22 mouse cellular contexts compared by ENCODE assay signal in genomic region chr7:114890215-114890614, GRCm38 (mm10).
A peak's percentile ranks its signal among the peaks of the same experiment; 100 is the strongest.
DNase-seq lines count a peak whose midpoint lies in the region; ATAC-seq and TF ChIP-seq lines count a peak whose summit lies in the region.
"Had no signal": no experiment of that assay in that cellular context is flagged by ENCODE, and none has a peak within 500 bp of the region (broad histone marks: within the 10 kb centered on the region; RNA-seq: fewer than 3 reads in every experiment).

No protein-coding gene starts in this region.

- no peaks in the 10 kb centered on the region for H3K4me1 ChIP-seq in hindbrain, postnatal 0 days (ENCODE audit: insufficient read depth, low read length)
- H3K4me1 ChIP-seq in hindbrain, embryonic 11.5 days (replicated peaks; ENCODE audit: control insufficient read depth, insufficient read depth, low read length): no peaks in the 10 kb centered on the region
- H3K4me1 ChIP-seq in liver, adult 2 months (ENCODE audit: control insufficient read depth, insufficient read depth, low read length): no peaks in the 10 kb centered on the region
- no peaks in the 10 kb centered on the region; the same call in 1 of the 2 replicates for H3K4me1 ChIP-seq in liver, embryonic 11.5 days (replicated peaks; ENCODE audit: control insufficient read depth, insufficient read depth, low read length)
- H3K4me1 ChIP-seq in lung, embryonic 14.5 days (ENCODE audit: insufficient read depth): no peaks in the 10 kb centered on the region; the same call in 1 of the 2 replicates
- H3K4me1 ChIP-seq in lung, embryonic 15.5 days: no peaks in the 10 kb centered on the region
- no peaks in the 10 kb centered on the region for H3K4me1 ChIP-seq in lung, postnatal 0 days (ENCODE audit: insufficient read depth, low read depth, low read length)

- no peak for ATAC-seq in hindbrain, postnatal 0 days
- no peak for ATAC-seq in hindbrain, embryonic 11.5 days (ENCODE audit: low FRiP score)
- ATAC-seq in liver, embryonic 11.5 days (replicated peaks; ENCODE audit: low FRiP score): no peak
- peak; percentile 54; the same call in 1 of the 2 replicates for ATAC-seq in lung, embryonic 14.5 days (ENCODE audit: insufficient read depth)
- peak; percentile 39; the same call in 1 of the 2 replicates for ATAC-seq in lung, embryonic 15.5 days (ENCODE audit: borderline replicate concordance, extremely low read depth, low FRiP score, low TSS enrichment)
- ATAC-seq in lung, postnatal 0 days: no peak
- ATAC-seq: activated CD4-positive, CD25-positive, alpha-beta regulatory T cell, adult 4 months; CD4-positive, CD25-positive, alpha-beta regulatory T cell, adult 4 months; Patski had no signal

- H3K4me2 ChIP-seq in hindbrain, postnatal 0 days (ENCODE audit: low read depth, low read length): no peak overlapping the region
- H3K4me2 ChIP-seq in hindbrain, embryonic 11.5 days (replicated peaks; ENCODE audit: low read depth, low read length): no peak overlapping the region
- no peak overlapping the region for H3K4me2 ChIP-seq in liver, embryonic 11.5 days
- H3K4me2 ChIP-seq in lung, embryonic 14.5 days: no peak overlapping the region
- no peak overlapping the region for H3K4me2 ChIP-seq in lung, embryonic 15.5 days
- H3K4me2 ChIP-seq in lung, postnatal 0 days (replicated peaks; ENCODE audit: low read depth, low read length): no peak overlapping the region

- no peak overlapping the region for H3K27ac ChIP-seq in hindbrain, postnatal 0 days
- H3K27ac ChIP-seq in hindbrain, embryonic 11.5 days (ENCODE audit: low read depth, low read length): no peak overlapping the region
- H3K27ac ChIP-seq in liver, adult 2 months (replicated peaks; ENCODE audit: insufficient read depth, low read depth, low read length): no peak overlapping the region
- no peak overlapping the region for H3K27ac ChIP-seq in liver, embryonic 11.5 days (ENCODE audit: low read depth, low read length)
- H3K27ac ChIP-seq in lung, embryonic 14.5 days (ENCODE audit: low read depth): no peak overlapping the region
- H3K27ac ChIP-seq in lung, embryonic 15.5 days: no peak overlapping the region
- H3K27ac ChIP-seq in lung, postnatal 0 days (ENCODE audit: low read length): no peak overlapping the region

- WGBS in hindbrain, postnatal 0 days: 80% methylated on average over 4 of the region's 4 CpGs
- 96% methylated on average over 4 of the region's 4 CpGs for WGBS in hindbrain, embryonic 11.5 days
- WGBS in liver, adult 2 months: 90% methylated on average over 4 of the region's 4 CpGs
- 92% methylated on average over 4 of the region's 4 CpGs for WGBS in liver, embryonic 11.5 days
- 73% methylated on average over 4 of the region's 4 CpGs for WGBS in lung, embryonic 14.5 days
- 60% methylated on average over 4 of the region's 4 CpGs for WGBS in lung, embryonic 15.5 days
- WGBS in lung, postnatal 0 days: 70% methylated on average over 4 of the region's 4 CpGs

- no peaks in the 10 kb centered on the region for H3K79me2 ChIP-seq in liver, adult 2 months (ENCODE audit: control insufficient read depth, insufficient read depth, low read length)

- TF ChIP-seq CTCF in hindbrain, postnatal 0 days (IDR thresholded peaks at IDR 0.05; ENCODE audit: low read depth): no peak
- no peak for TF ChIP-seq CTCF in liver, adult 2 months (IDR thresholded peaks at IDR 0.05; ENCODE audit: low read depth, low read length)
- TF ChIP-seq CTCF in lung, embryonic 14.5 days (IDR thresholded peaks at IDR 0.05; ENCODE audit: low read depth): no peak
- no peak for TF ChIP-seq CTCF in lung, postnatal 0 days (IDR thresholded peaks at IDR 0.05)

- peak; percentile 28 for DNase-seq in hindbrain, postnatal 0 days (ENCODE audit: low spot score)
- DNase-seq in hindbrain, embryonic 11.5 days (ENCODE audit: low spot score): no peak
- DNase-seq in liver, adult 2 months (ENCODE audit: extremely low read depth, low read depth, low spot score): peak; percentile 5
- DNase-seq in liver, embryonic 11.5 days (ENCODE audit: low spot score): no peak
- DNase-seq in lung, embryonic 14.5 days: peak; percentile 61
- DNase-seq in lung, postnatal 4 days: no peak
- DNase-seq in lung, postnatal 0 days (ENCODE audit: low spot score): no peak
- DNase-seq: adrenal gland, adult 2 months; adrenal gland, adult 8-10 months; adrenal gland, postnatal 10 days; adrenal gland, postnatal 14 days; adrenal gland, postnatal 25 days; adrenal gland, postnatal 36 days; B cell, adult 2 months; cerebellum, adult 11 months; cerebellum, adult 11-12 months had no signal

- H3K36me3 ChIP-seq in hindbrain, postnatal 0 days (ENCODE audit: insufficient read depth, low read length): no peaks in the 10 kb centered on the region
- H3K36me3 ChIP-seq in hindbrain, embryonic 11.5 days (ENCODE audit: control insufficient read depth, insufficient read depth, low read length): no peaks in the 10 kb centered on the region
- no peaks in the 10 kb centered on the region for H3K36me3 ChIP-seq in liver, adult 2 months (ENCODE audit: control insufficient read depth, insufficient read depth, low read length)
- H3K36me3 ChIP-seq in liver, embryonic 11.5 days (ENCODE audit: control insufficient read depth, insufficient read depth, low read length): no peaks in the 10 kb centered on the region
- H3K36me3 ChIP-seq in lung, embryonic 14.5 days (ENCODE audit: insufficient read depth): no peaks in the 10 kb centered on the region
- H3K36me3 ChIP-seq in lung, embryonic 15.5 days: no peaks in the 10 kb centered on the region
- H3K36me3 ChIP-seq in lung, postnatal 0 days (ENCODE audit: insufficient read depth, low read length): no peaks in the 10 kb centered on the region
- H3K36me3 ChIP-seq: G1E had no signal

- no peaks in the 10 kb centered on the region for H3K27me3 ChIP-seq in hindbrain, postnatal 0 days (ENCODE audit: insufficient read depth, low read length)
- H3K27me3 ChIP-seq in hindbrain, embryonic 11.5 days (ENCODE audit: control insufficient read depth, insufficient read depth, low read length): no peaks in the 10 kb centered on the region
- no peaks in the 10 kb centered on the region for H3K27me3 ChIP-seq in liver, adult 2 months (ENCODE audit: control insufficient read depth, insufficient read depth, low read length)
- no peaks in the 10 kb centered on the region for H3K27me3 ChIP-seq in liver, embryonic 11.5 days (replicated peaks; ENCODE audit: control insufficient read depth, insufficient read depth, low read length)
- no peaks in the 10 kb centered on the region for H3K27me3 ChIP-seq in lung, embryonic 14.5 days (ENCODE audit: insufficient read depth, low read length)
- H3K27me3 ChIP-seq in lung, embryonic 15.5 days: no peaks in the 10 kb centered on the region
- H3K27me3 ChIP-seq in lung, postnatal 0 days (replicated peaks; ENCODE audit: insufficient read depth, low read length): no peaks in the 10 kb centered on the region
- H3K27me3 ChIP-seq: CH12.LX had no signal

- H3K9ac ChIP-seq in hindbrain, postnatal 0 days (replicated peaks; ENCODE audit: low read length): no peak overlapping the region
- H3K9ac ChIP-seq in hindbrain, embryonic 11.5 days (ENCODE audit: low read depth, low read length): no peak overlapping the region
- no peak overlapping the region for H3K9ac ChIP-seq in liver, adult 2 months (ENCODE audit: low read depth, low read length)
- H3K9ac ChIP-seq in liver, embryonic 11.5 days (ENCODE audit: low read depth, low read length): no peak overlapping the region
- H3K9ac ChIP-seq in lung, embryonic 14.5 days: no peak overlapping the region
- H3K9ac ChIP-seq in lung, embryonic 15.5 days: no peak overlapping the region
- no peak overlapping the region for H3K9ac ChIP-seq in lung, postnatal 0 days (replicated peaks; ENCODE audit: low read depth)

- no peak for TF ChIP-seq POLR2A in liver, adult 2 months (IDR thresholded peaks at IDR 0.05; ENCODE audit: extremely low read depth, insufficient read depth, low read length)

- no peak for TF ChIP-seq EP300 in lung, postnatal 0 days (IDR thresholded peaks at IDR 0.05)

- no peaks in the 10 kb centered on the region for H3K9me3 ChIP-seq in hindbrain, postnatal 0 days (ENCODE audit: low read length)
- H3K9me3 ChIP-seq in hindbrain, embryonic 11.5 days (ENCODE audit: control insufficient read depth, low read length): no peaks in the 10 kb centered on the region
- H3K9me3 ChIP-seq in liver, embryonic 11.5 days (ENCODE audit: control insufficient read depth, low read length): no peaks in the 10 kb centered on the region
- no peaks in the 10 kb centered on the region for H3K9me3 ChIP-seq in lung, embryonic 14.5 days (ENCODE audit: low read depth, low read length)
- H3K9me3 ChIP-seq in lung, embryonic 15.5 days: no peaks in the 10 kb centered on the region
- no peaks in the 10 kb centered on the region for H3K9me3 ChIP-seq in lung, postnatal 0 days (ENCODE audit: low read length)

- no peak overlapping the region for H3K4me3 ChIP-seq in hindbrain, postnatal 0 days (ENCODE audit: low read length)
- H3K4me3 ChIP-seq in hindbrain, embryonic 11.5 days (ENCODE audit: low read depth, low read length): no peak overlapping the region
- no peak overlapping the region for H3K4me3 ChIP-seq in liver, adult 2 months (ENCODE audit: insufficient read depth, low read depth, low read length)
- H3K4me3 ChIP-seq in liver, embryonic 11.5 days (ENCODE audit: low read depth, low read length): no peak overlapping the region
- H3K4me3 ChIP-seq in lung, embryonic 14.5 days (ENCODE audit: low read depth, low read length): no peak overlapping the region
- H3K4me3 ChIP-seq in lung, embryonic 15.5 days: no peak overlapping the region
- no peak overlapping the region for H3K4me3 ChIP-seq in lung, postnatal 0 days (ENCODE audit: low read depth, low read length)

Comparison
In these comparisons a context has a peak if more than half of its experiments do, and no peak if none do; other contexts are left out.
1. ATAC-seq: peak in lung, embryonic 14.5 days (single experiment) and lung, embryonic 15.5 days (single experiment); none in hindbrain, postnatal 0 days (single experiment), hindbrain, embryonic 11.5 days (single experiment), liver, embryonic 11.5 days (single experiment) and lung, postnatal 0 days (single experiment).
2. DNase-seq: peak in hindbrain, postnatal 0 days (single experiment), liver, adult 2 months (single experiment) and lung, embryonic 14.5 days (single experiment); none in hindbrain, embryonic 11.5 days (single experiment), liver, embryonic 11.5 days (single experiment), lung, postnatal 4 days (0 of 2) and lung, postnatal 0 days (single experiment).